ENCODE assay signal across 18 mouse cellular contexts in the genomic region with DNA sequence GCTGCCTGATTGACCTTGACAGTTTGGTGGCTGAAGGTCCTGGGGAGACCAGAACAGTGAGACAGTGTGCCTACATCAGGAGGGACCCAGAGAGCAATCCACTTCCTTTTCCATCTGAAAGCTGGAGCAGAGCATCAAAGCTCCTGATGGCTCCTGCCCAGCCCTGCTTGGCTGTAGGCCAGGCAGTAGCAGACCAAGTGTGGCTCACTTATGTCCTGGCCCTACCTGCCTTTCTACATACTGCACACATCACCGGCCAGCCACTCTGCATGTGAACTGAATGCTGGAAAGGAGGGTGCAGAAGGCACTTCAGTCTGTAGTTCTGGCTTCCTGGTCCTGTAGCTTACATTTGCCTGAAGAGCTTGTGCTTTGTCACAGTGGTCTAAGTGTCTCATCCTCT.
"Had no signal": no experiment of that assay in that cellular context is flagged by ENCODE, and none has a peak within 500 bp of the region (broad histone marks: within the 10 kb centered on the region; RNA-seq: fewer than 3 reads in every experiment).

No protein-coding gene starts in this region.

- H3K4me1 ChIP-seq: limb, embryonic 12.5 days; limb, embryonic 15.5 days; midbrain, embryonic 12.5 days; midbrain, embryonic 15.5 days; neural tube, embryonic 12.5 days; neural tube, embryonic 15.5 days had no signal

- H3K4me2 ChIP-seq: limb, embryonic 12.5 days; limb, embryonic 15.5 days; liver, embryonic 11.5 days; lung, embryonic 14.5 days; midbrain, embryonic 12.5 days; midbrain, embryonic 15.5 days; neural tube, embryonic 12.5 days; neural tube, embryonic 15.5 days had no signal

- H3K9me3 ChIP-seq: limb, embryonic 12.5 days; limb, embryonic 15.5 days; midbrain, embryonic 12.5 days; midbrain, embryonic 15.5 days; neural tube, embryonic 12.5 days; neural tube, embryonic 15.5 days had no signal

- H3K36me3 ChIP-seq: limb, embryonic 12.5 days; limb, embryonic 15.5 days; midbrain, embryonic 12.5 days; midbrain, embryonic 15.5 days; neural tube, embryonic 12.5 days; neural tube, embryonic 15.5 days had no signal

- H3K27ac ChIP-seq: kidney, postnatal 0 days; limb, embryonic 12.5 days; limb, embryonic 15.5 days; liver, embryonic 14.5 days; midbrain, embryonic 12.5 days; midbrain, embryonic 15.5 days; neural tube, embryonic 12.5 days; neural tube, embryonic 15.5 days had no signal

- H3K27me3 ChIP-seq: limb, embryonic 12.5 days; limb, embryonic 15.5 days; midbrain, embryonic 12.5 days; midbrain, embryonic 15.5 days; neural tube, embryonic 12.5 days; neural tube, embryonic 15.5 days had no signal

- DNase-seq: kidney, adult 18-20 months; left cerebral cortex, postnatal 4 days; liver, postnatal 0 days; lung, embryonic 14.5 days; right cerebral cortex, adult 18-20 months; right cerebral cortex, postnatal 14 days; right cerebral cortex, postnatal 4 days; thymus, postnatal 25 days had no signal

- ATAC-seq: intestine, embryonic 16.5 days; liver, postnatal 0 days; midbrain, embryonic 15.5 days had no signal

- H3K9ac ChIP-seq: limb, embryonic 12.5 days; limb, embryonic 15.5 days; liver, embryonic 14.5 days; liver, postnatal 0 days; lung, embryonic 14.5 days; midbrain, embryonic 12.5 days; midbrain, embryonic 15.5 days; neural tube, embryonic 12.5 days; neural tube, embryonic 15.5 days had no signal

- H3K4me3 ChIP-seq: limb, embryonic 12.5 days; limb, embryonic 15.5 days; midbrain, embryonic 12.5 days; midbrain, embryonic 15.5 days; neural tube, embryonic 12.5 days; neural tube, embryonic 15.5 days had no signal
